Mouse (Mus musculus) bone marrow macrophage, adult 2 months (primary cell): ENCODE measurements at regions not wholly inside any gene's neighbourhood (a gene's known extent, or its start where the extent isn't known, plus 50 kb on each side); places are given as distances from the start of the nearest gene placed in this dataset.

Source experiments
- CTCF ChIP-seq: IDR thresholded peaks from 2 replicates; pipeline ENCODE4 v1.5.1; 2012; ENCODE audit warnings: low read depth, mild to moderate bottlenecking, low read length, moderate library complexity
- POLR2A ChIP-seq: IDR thresholded peaks from 2 replicates; pipeline ENCODE4 v1.6.1; 2012; ENCODE audit warnings: mild to moderate bottlenecking, low read depth, low read length, borderline replicate concordance

- TF ChIP-seq CTCF = no peak
- no peak for TF ChIP-seq POLR2A
These were observed 140.5 kb downstream of the BC067074 start for GRCm38 (mm10) chr13:113433456-113433855.
